Mouse (Mus musculus) ES-E14 (cell line): ENCODE measurements around the gene Rims1. TPM values are rescaled to one million over a fixed set of nuclear protein-coding genes. Genes with fewer than 3 reads are reported as not detected.

Source experiments
- DNase-seq: peaks from one replicate; pipeline ENCODE4 v3.0.0-alpha.2; 2013; ENCODE audit warnings: low read depth, low spot score
- H3K27ac ChIP-seq: 2 replicates; pipeline ENCODE4 v1.5.1; 2012; ENCODE audit warnings: low read depth, mild to moderate bottlenecking, low read length, moderate library complexity, mixed read lengths; ENCODE audit not compliant: poor library complexity, insufficient read depth, severe bottlenecking
- H3K36me3 ChIP-seq: 2 replicates; pipeline ENCODE4 v1.6.1; 2012; ENCODE audit warnings: mild to moderate bottlenecking, low read length, moderate library complexity, mixed read lengths; ENCODE audit not compliant: control insufficient read depth, poor library complexity, insufficient read depth, severe bottlenecking
- H3K4me1 ChIP-seq, 2 experiments: fragments of 150-350 bp in 1 of 2; sonication (generic) in 1 of 2; 2 replicates each; pipeline ENCODE4 v1.6.1; 2012; ENCODE audit warnings: low read length in 2 of 2, mild to moderate bottlenecking in 1 of 2, mixed read lengths in 1 of 2; ENCODE audit not compliant: control insufficient read depth in 2 of 2, insufficient read depth in 2 of 2, poor library complexity in 1 of 2
- H3K4me3 ChIP-seq, 2 experiments: fragments of 150-350 bp in 1 of 2; sonication (generic) in 1 of 2; 2 replicates each; pipeline ENCODE4 v1.5.1; 2012; ENCODE audit warnings: low read length in 2 of 2, low read depth in 1 of 2, mild to moderate bottlenecking in 1 of 2, mixed read lengths in 1 of 2; ENCODE audit not compliant: insufficient read depth in 1 of 2, poor library complexity in 1 of 2, severe bottlenecking in 1 of 2
- H3K9ac ChIP-seq: 2 replicates; pipeline ENCODE4 v1.6.1; 2012; ENCODE audit warnings: low read depth, mild to moderate bottlenecking, low read length, mixed read lengths; ENCODE audit not compliant: poor library complexity, insufficient read depth, severe bottlenecking
- H3K9me3 ChIP-seq: fragments of 150-350 bp; sonication (generic); 2 replicates; pipeline ENCODE4 v1.6.1; 2012; ENCODE audit warnings: low read depth, mild to moderate bottlenecking, low read length; ENCODE audit not compliant: control insufficient read depth, insufficient read depth
- CHD2 ChIP-seq: IDR thresholded peaks from 2 replicates; pipeline ENCODE4 v1.6.1; 2014; ENCODE audit warnings: mild to moderate bottlenecking, low read depth, low read length, inconsistent platforms
- HCFC1 ChIP-seq: IDR thresholded peaks from 2 replicates; pipeline ENCODE4 v1.6.1; 2012; ENCODE audit warnings: low read length, inconsistent platforms, borderline replicate concordance; ENCODE audit not compliant: insufficient read depth
- MAFK ChIP-seq: IDR thresholded peaks from 2 replicates; pipeline ENCODE4 v1.6.1; 2014; ENCODE audit warnings: mild to moderate bottlenecking, low read depth, low read length, inconsistent platforms; ENCODE audit not compliant: insufficient read depth
- ZC3H11A ChIP-seq: IDR thresholded peaks from 2 replicates; pipeline ENCODE4 v1.6.1; 2012; ENCODE audit warnings: low read depth, mild to moderate bottlenecking, inconsistent platforms, low read length, borderline replicate concordance
- ZNF384 ChIP-seq: IDR thresholded peaks from 2 replicates; pipeline ENCODE4 v1.6.1; 2012; ENCODE audit warnings: low read depth, low read length, inconsistent platforms
- in situ Hi-C, 2 experiments: fragments of 600-800 bp; cut with MboI; formaldehyde crosslinking; loops; one replicate each; pipeline ENCODE4 v1.15.1; 2025; ENCODE audit warnings: low sequenced_read_pairs in 2 of 2, inconsistent platforms in 1 of 2; ENCODE audit not compliant: unreplicated experiment in 2 of 2
- total RNA-seq: library from RNA; depleted of rRNA; stranded (reverse); fragments of 300-350 nt; gene quantifications from 2 replicates; pipeline ENCODE4 v1.2.3, GENCODE M21; 2012

Rims1 gene
- total RNA-seq, 1 experiment, result 1.4 TPM

- no peak for DNase-seq
- in situ Hi-C loops, result no loop called here
- Histone ChIP-seq H3K4me1 (no peaks in the 10 kb centered on the region), H3K9ac (peak overlapping the region; percentile 72), H3K27ac (no peak overlapping the region), H3K4me3 (peak overlapping the region; percentile 77 to 85), H3K9me3 (no peaks in the 10 kb centered on the region), H3K36me3 (no peaks in the 10 kb centered on the region)
- TF ChIP-seq HCFC1, result peak; percentile 66; the same call in 1 of the 2 replicates
- no peak for TF ChIP-seq ZNF384
Measured at GRCm38 (mm10) chr1:22533146-22534096, 272.4 kb downstream of the Rims1 start.

GRCm38 (mm10) chr1:22515103-22515502 lies 290.7 kb downstream of the Rims1 start:
- TF ChIP-seq HCFC1, result no peak
- DNase-seq, result no peak
- Histone ChIP-seq H3K27ac (no peak overlapping the region), H3K9me3 (no peaks in the 10 kb centered on the region), H3K9ac (no peak overlapping the region), H3K4me1 (0 out of 4 replicates have a peak, but pooled peaks cover 0 to 4% of the 10 kb centered on the region in 2 experiments), H3K36me3 (no peaks in the 10 kb centered on the region), H3K4me3 (no peak overlapping the region)
- in situ Hi-C loops, result no loop called here

GRCm38 (mm10) chr1:22512421-22512820 lies 293.4 kb downstream of the Rims1 start:
- in situ Hi-C loops, result no loop called here
- Histone ChIP-seq H3K4me1 (0 out of 4 replicates have a peak, but pooled peaks cover 0 to 2% of the 10 kb centered on the region in 2 experiments), H3K9me3 (no peaks in the 10 kb centered on the region), H3K9ac (peak overlapping the region; percentile 52; the same call in 1 of the 2 replicates), H3K27ac (no peak overlapping the region), H3K4me3 (no peak overlapping the region; a peak in 1 of 4 replicates), H3K36me3 (no peaks in the 10 kb centered on the region)
- DNase-seq, result no peak
- TF ChIP-seq ZNF384, result no peak
- no peak for TF ChIP-seq CHD2
- TF ChIP-seq ZC3H11A, result no peak
- TF ChIP-seq MAFK, result no peak
- no peak for TF ChIP-seq HCFC1

DNA sequence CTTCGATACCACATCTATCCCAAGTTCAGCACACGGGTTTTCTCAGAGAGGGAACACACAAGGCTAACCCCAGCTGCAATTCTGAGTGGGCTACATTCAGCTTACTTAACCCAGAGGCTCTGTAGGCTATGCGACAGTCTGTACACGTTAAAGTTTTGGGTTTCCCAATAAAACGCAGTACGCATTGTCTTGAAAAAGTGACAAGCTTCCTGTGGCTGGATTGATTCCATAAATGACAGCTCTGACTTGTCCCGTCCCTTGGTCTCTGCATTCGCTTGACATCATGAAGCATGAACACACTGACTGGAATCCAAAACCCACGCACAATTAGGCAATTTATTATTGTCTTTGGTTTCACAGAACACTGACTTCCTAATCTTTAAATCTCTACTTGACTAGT lies 294.2 kb downstream of the Rims1 start:
- H3K27ac ChIP-seq, result no peak overlapping the region
- in situ Hi-C loops, result no loop called here
- H3K36me3 ChIP-seq, result no peaks in the 10 kb centered on the region
- no peak overlapping the region for H3K4me3 ChIP-seq
- no peak for TF ChIP-seq ZC3H11A
- no peak for TF ChIP-seq HCFC1
- no peak for TF ChIP-seq CHD2
- TF ChIP-seq MAFK, result no peak
- TF ChIP-seq ZNF384, result no peak
- H3K9me3 ChIP-seq, result no peaks in the 10 kb centered on the region
- H3K9ac ChIP-seq, result no peak overlapping the region
- 0 out of 4 replicates have a peak, but pooled peaks cover 0 to 2% of the 10 kb centered on the region in 2 experiments for H3K4me1 ChIP-seq
- no peak for DNase-seq
